Mouse (Mus musculus): ENCODE measurements around the gene Vmn2r77. TPM values are rescaled to one million over a fixed set of nuclear protein-coding genes. Genes with fewer than 3 reads are reported as not detected.
"Not testable (repeated sequence)": the region's sequence is repeated elsewhere in the genome, so short reads cannot be mapped to it uniquely, and the experiment has no call there.

The Vmn2r77 gene
- not detected in 2 replicates for polyA plus RNA-seq (2014; fragmentation: Nextera tagmentation; extraction: Ambion mirVana)

DNA sequence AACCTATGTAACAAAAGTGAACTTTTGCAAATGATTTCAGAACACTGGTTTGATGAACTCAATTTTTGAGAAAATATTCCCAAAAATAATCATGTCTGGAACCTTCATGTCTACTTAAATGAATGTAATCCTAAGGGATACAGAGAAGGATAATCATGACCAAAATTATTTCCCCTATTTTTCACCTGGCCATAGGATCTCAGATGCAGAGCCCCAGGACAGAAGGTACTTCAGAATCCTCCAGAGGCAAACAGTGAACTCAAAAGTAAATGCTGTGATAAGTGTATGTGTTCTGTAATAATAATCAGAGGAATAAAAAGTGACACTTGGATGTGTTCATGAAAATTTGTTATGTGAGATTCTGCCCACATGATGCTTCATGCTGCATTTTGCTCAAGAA, at the start of gene Vmn2r77:
Gene Vmn2r77 (plus strand): TSS at position 301 of the 400 bp plus-strand sequence.
- DNase-seq (ENCODE audit: low spot score) (no peak), ATAC-seq (replicated peaks; ENCODE audit: low FRiP score, low TSS enrichment, low read depth) (no peak)
- no peak within 1 kb of the TSS for H3K27ac ChIP-seq (ENCODE audit: low read depth)
- H3K4me2 ChIP-seq (ENCODE audit: low read length), result no peak within 1 kb of the TSS
- no peak within 1 kb of the TSS for H3K4me3 ChIP-seq (ENCODE audit: low read depth, low read length)
- no peaks in the 10 kb centered on the region for H3K4me1 ChIP-seq (replicated peaks; ENCODE audit: control insufficient read depth, insufficient read depth, low read length)
- no peaks in the 10 kb centered on the region for H3K36me3 ChIP-seq (ENCODE audit: control insufficient read depth, insufficient read depth, low read length)
- H3K9me3 ChIP-seq (ENCODE audit: control insufficient read depth, low read length), result no peaks in the 10 kb centered on the region
- H3K9ac ChIP-seq (ENCODE audit: low read length), result no peak within 1 kb of the TSS
- H3K27me3 ChIP-seq (replicated peaks; ENCODE audit: control insufficient read depth, insufficient read depth, low read length), result no peaks in the 10 kb centered on the region

GRCm38 (mm10) chr7:86760751-86761150, 34.1 kb upstream of the Vmn2r77 start:
- Histone ChIP-seq H3K27me3 (replicated peaks; ENCODE audit: control insufficient read depth, insufficient read depth, low read length) (no peaks in the 10 kb centered on the region), H3K4me1 (replicated peaks; ENCODE audit: control insufficient read depth, insufficient read depth, low read length) (no peaks in the 10 kb centered on the region), H3K4me3 (ENCODE audit: low read depth, low read length) (no peak overlapping the region), H3K9ac (ENCODE audit: low read length) (no peak overlapping the region), H3K4me2 (ENCODE audit: low read length) (no peak overlapping the region), H3K36me3 (ENCODE audit: control insufficient read depth, insufficient read depth, low read length) (no peaks in the 10 kb centered on the region), H3K9me3 (ENCODE audit: control insufficient read depth, low read length) (no peaks in the 10 kb centered on the region), H3K27ac (ENCODE audit: low read depth) (no peak overlapping the region)
- DNase-seq (ENCODE audit: low spot score) (no peak), ATAC-seq (replicated peaks; ENCODE audit: low FRiP score, low TSS enrichment, low read depth) (no peak)
- 88% methylated on average over 1 of the region's 1 CpGs for WGBS

DNA sequence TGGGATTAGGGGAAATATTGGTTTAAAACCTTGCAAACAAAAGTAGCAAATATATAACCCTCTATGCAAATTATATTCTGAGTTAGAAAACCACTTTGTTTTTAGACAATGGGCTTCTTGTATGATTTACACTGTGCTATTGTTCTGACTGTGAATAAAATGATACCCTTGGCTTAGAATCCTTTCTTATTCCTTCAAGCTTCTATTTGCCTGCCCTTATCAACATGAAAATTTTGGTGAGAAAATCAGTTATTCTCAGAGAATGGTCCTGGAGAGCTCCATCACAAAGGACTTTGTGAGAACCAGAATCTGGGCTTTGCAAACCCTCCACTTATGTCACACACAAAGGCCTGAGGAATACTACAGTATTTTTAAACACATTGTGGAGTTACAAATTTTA, 30.2 kb upstream of the Vmn2r77 start:
- H3K4me2 ChIP-seq (ENCODE audit: low read length), result no peak overlapping the region
- H3K27me3 ChIP-seq (replicated peaks; ENCODE audit: control insufficient read depth, insufficient read depth, low read length), result no peaks in the 10 kb centered on the region
- no peak for DNase-seq (ENCODE audit: low spot score)
- no peaks in the 10 kb centered on the region for H3K36me3 ChIP-seq (ENCODE audit: control insufficient read depth, insufficient read depth, low read length)
- no peaks in the 10 kb centered on the region for H3K9me3 ChIP-seq (ENCODE audit: control insufficient read depth, low read length)
- ATAC-seq (replicated peaks; ENCODE audit: low FRiP score, low TSS enrichment, low read depth), result no peak
- no peak overlapping the region for H3K27ac ChIP-seq (ENCODE audit: low read depth)
- no peaks in the 10 kb centered on the region for H3K4me1 ChIP-seq (replicated peaks; ENCODE audit: control insufficient read depth, insufficient read depth, low read length)
- H3K9ac ChIP-seq (ENCODE audit: low read length), result no peak overlapping the region
- no peak overlapping the region for H3K4me3 ChIP-seq (ENCODE audit: low read depth, low read length)

- Histone ChIP-seq H3K4me2 (ENCODE audit: low read length) (no peak overlapping the region), H3K9me3 (ENCODE audit: control insufficient read depth, low read length) (no peaks in the 10 kb centered on the region), H3K4me1 (replicated peaks; ENCODE audit: control insufficient read depth, insufficient read depth, low read length) (no peaks in the 10 kb centered on the region), H3K4me3 (ENCODE audit: low read depth, low read length) (no peak overlapping the region), H3K27ac (ENCODE audit: low read depth) (no peak overlapping the region), H3K9ac (ENCODE audit: low read length) (no peak overlapping the region), H3K27me3 (replicated peaks; ENCODE audit: control insufficient read depth, insufficient read depth, low read length) (no peaks in the 10 kb centered on the region), H3K36me3 (ENCODE audit: control insufficient read depth, insufficient read depth, low read length) (no peaks in the 10 kb centered on the region)
- 79% methylated on average over 3 of the region's 3 CpGs for WGBS
- DNase-seq (ENCODE audit: low spot score) (no peak), ATAC-seq (replicated peaks; ENCODE audit: low FRiP score, low TSS enrichment, low read depth) (no peak)
These were observed 23.2 kb upstream of the Vmn2r77 start for GRCm38 (mm10) chr7:86771621-86772020.

DNA sequence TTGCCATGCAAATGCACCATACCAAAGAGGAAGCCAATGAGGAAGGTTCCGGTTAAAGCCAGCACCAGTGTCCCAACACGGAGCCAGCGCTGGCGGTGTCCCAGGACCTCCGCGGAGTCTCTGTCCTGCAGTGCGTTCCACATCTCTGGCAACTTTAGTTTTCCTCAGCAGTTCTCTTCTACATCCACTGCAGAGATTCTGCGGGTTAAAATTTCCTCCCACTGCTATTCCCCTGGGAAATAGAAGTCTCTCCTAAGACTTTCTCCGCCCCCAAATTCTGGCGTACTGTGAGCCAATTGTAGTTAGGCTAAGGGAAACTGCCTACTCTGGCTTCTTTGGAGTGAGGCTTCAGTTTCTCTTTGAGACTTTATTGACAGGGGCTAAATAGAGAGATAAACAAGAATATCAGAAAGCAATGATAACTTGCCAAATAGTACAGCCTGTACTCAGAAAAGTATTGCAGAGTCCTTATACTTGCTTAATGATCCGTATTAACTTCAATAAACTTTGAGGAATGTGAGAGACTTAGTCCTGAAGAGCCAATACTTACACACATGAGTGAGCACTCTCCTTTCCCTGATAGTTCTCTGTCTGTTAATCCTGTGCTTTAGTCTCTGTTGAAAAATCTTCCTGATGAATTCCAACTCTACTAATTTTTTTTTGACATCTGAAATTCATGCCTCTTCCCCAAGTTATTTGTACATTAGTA, 19.1 kb upstream of the Vmn2r77 start, which contains the start of gene Folh1:
Gene Folh1 (minus strand): TSS at position 327 of the 709 bp plus-strand sequence.
- Histone ChIP-seq H3K4me1 (replicated peaks; ENCODE audit: control insufficient read depth, insufficient read depth, low read length) (no peaks in the 10 kb centered on the region), H3K4me3 (ENCODE audit: low read depth, low read length) (no peak within 1 kb of the TSS), H3K27ac (ENCODE audit: low read depth) (no peak within 1 kb of the TSS), H3K36me3 (ENCODE audit: control insufficient read depth, insufficient read depth, low read length) (no peaks in the 10 kb centered on the region), H3K27me3 (replicated peaks; ENCODE audit: control insufficient read depth, insufficient read depth, low read length) (no peaks in the 10 kb centered on the region), H3K9me3 (ENCODE audit: control insufficient read depth, low read length) (no peaks in the 10 kb centered on the region), H3K9ac (ENCODE audit: low read length) (no peak within 1 kb of the TSS), H3K4me2 (ENCODE audit: low read length) (peak within 1 kb of the TSS; percentile 27)
- DNase-seq (ENCODE audit: low spot score) (no peak), ATAC-seq (replicated peaks; ENCODE audit: low FRiP score, low TSS enrichment, low read depth) (no peak)
- WGBS, result 5% methylated on average over 11 of the region's 11 CpGs

DNA sequence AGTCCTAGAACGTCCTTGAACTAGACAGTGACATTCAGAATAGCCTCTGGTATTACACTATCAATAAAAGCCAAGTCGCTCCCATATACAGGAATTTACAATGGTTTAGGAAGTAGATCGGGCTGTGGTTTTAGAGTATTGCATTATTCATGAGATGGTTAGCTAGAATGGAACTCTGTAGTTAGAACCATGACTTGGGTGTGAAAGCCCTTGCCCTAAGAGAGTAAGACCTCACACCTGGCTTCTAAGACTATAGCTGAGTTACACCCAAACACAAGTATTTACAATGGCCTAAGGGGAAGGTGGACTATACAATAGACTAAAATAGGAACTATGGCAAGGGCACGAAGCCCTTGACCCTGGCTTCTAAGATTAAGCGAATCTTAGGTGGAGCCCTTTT, 20.4 kb downstream of the Vmn2r77 start:
- H3K4me2 ChIP-seq (ENCODE audit: low read length); ATAC-seq (replicated peaks; ENCODE audit: low FRiP score, low TSS enrichment, low read depth); H3K9me3 ChIP-seq (ENCODE audit: control insufficient read depth, low read length); H3K9ac ChIP-seq (ENCODE audit: low read length); H3K27me3 ChIP-seq (replicated peaks; ENCODE audit: control insufficient read depth, insufficient read depth, low read length); H3K4me1 ChIP-seq (replicated peaks; ENCODE audit: control insufficient read depth, insufficient read depth, low read length); H3K4me3 ChIP-seq (ENCODE audit: low read depth, low read length); DNase-seq (ENCODE audit: low spot score); H3K36me3 ChIP-seq (ENCODE audit: control insufficient read depth, insufficient read depth, low read length); H3K27ac ChIP-seq (ENCODE audit: low read depth): not testable (repeated sequence)
- WGBS, result 95% methylated on average over 4 of the region's 5 CpGs

GRCm38 (mm10) chr7:86815716-86816115, 20.9 kb downstream of the Vmn2r77 start:
- H3K27ac ChIP-seq (ENCODE audit: low read depth); ATAC-seq (replicated peaks; ENCODE audit: low FRiP score, low TSS enrichment, low read depth); H3K36me3 ChIP-seq (ENCODE audit: control insufficient read depth, insufficient read depth, low read length); H3K4me1 ChIP-seq (replicated peaks; ENCODE audit: control insufficient read depth, insufficient read depth, low read length); H3K9ac ChIP-seq (ENCODE audit: low read length); H3K27me3 ChIP-seq (replicated peaks; ENCODE audit: control insufficient read depth, insufficient read depth, low read length); H3K4me2 ChIP-seq (ENCODE audit: low read length); H3K9me3 ChIP-seq (ENCODE audit: control insufficient read depth, low read length); H3K4me3 ChIP-seq (ENCODE audit: low read depth, low read length); DNase-seq (ENCODE audit: low spot score): not testable (repeated sequence)
- WGBS, result 92% methylated on average over 6 of the region's 6 CpGs

DNA sequence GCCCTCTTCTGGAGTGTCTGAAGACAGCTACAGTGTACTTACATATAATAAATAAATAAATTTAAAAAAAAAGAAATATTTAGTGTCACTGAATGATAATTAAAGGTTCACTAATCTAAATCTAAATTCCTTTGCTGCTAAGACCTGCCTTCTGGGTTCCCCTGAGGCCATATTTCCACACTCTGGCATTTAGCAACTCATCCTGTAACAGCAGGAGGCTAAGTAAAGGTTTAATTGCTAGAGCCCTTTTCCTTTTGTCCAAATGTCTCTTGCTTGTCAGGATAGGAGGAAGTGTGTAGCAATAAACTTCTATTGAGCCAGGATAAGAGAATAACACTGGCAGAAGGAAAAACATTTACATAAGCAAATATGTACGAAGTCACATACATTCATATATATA, 21.6 kb downstream of the Vmn2r77 start:
- H3K4me2 ChIP-seq (ENCODE audit: low read length), result no peak overlapping the region
- no peak overlapping the region for H3K9ac ChIP-seq (ENCODE audit: low read length)
- 71% methylated on average over 1 of the region's 1 CpGs for WGBS
- no peak overlapping the region for H3K4me3 ChIP-seq (ENCODE audit: low read depth, low read length)
- no peaks in the 10 kb centered on the region for H3K27me3 ChIP-seq (replicated peaks; ENCODE audit: control insufficient read depth, insufficient read depth, low read length)
- H3K9me3 ChIP-seq (ENCODE audit: control insufficient read depth, low read length), result no peaks in the 10 kb centered on the region
- ATAC-seq (replicated peaks; ENCODE audit: low FRiP score, low TSS enrichment, low read depth) (no peak), DNase-seq (ENCODE audit: low spot score) (no peak)
- H3K4me1 ChIP-seq (replicated peaks; ENCODE audit: control insufficient read depth, insufficient read depth, low read length), result no peaks in the 10 kb centered on the region
- no peaks in the 10 kb centered on the region for H3K36me3 ChIP-seq (ENCODE audit: control insufficient read depth, insufficient read depth, low read length)
- H3K27ac ChIP-seq (ENCODE audit: low read depth), result no peak overlapping the region

All from intestine, embryonic 14.5 days (tissue).